Mouse (Mus musculus) embryonic facial prominence, embryonic 14.5 days (tissue): ENCODE data around the gene Bcl2l1. TPM values are rescaled to one million over a fixed set of nuclear protein-coding genes. Genes with fewer than 3 reads are reported as not detected.

Experiments
- ATAC-seq: fragments of 200-750 bp; cut with Nextera tagmentation; 2 replicates; pipeline ENCODE4 v1.8.0; 2017; ENCODE audit warnings: low read depth, moderate number of reproducible peaks, moderate TSS enrichment
- DNase-seq: peaks from one replicate; pipeline ENCODE4 v3.0.0-alpha.2; 2015; ENCODE audit warnings: low spot score
- H3K27ac ChIP-seq: fragments of 300-500 bp; sonication (generic); replicated peaks from 2 replicates; pipeline ENCODE4 v1.5.1; 2014; ENCODE audit warnings: low read depth, mild to moderate bottlenecking, low read length, moderate library complexity
- H3K27me3 ChIP-seq: fragments of 300-500 bp; sonication (generic); replicated peaks from 2 replicates; pipeline ENCODE4 v1.6.1; 2014; ENCODE audit warnings: low read length; ENCODE audit not compliant: control insufficient read depth, insufficient read depth
- H3K36me3 ChIP-seq: fragments of 300-500 bp; sonication (generic); 2 replicates; pipeline ENCODE4 v1.6.1; 2014; ENCODE audit warnings: low read length, mixed read lengths; ENCODE audit not compliant: control insufficient read depth, insufficient read depth
- H3K4me1 ChIP-seq: fragments of 300-500 bp; sonication (generic); 2 replicates; pipeline ENCODE4 v1.6.1; 2014; ENCODE audit warnings: antibody characterized with exemption, low read length; ENCODE audit not compliant: control insufficient read depth, insufficient read depth
- H3K4me2 ChIP-seq: fragments of 300-500 bp; sonication (generic); 2 replicates; pipeline ENCODE4 v1.6.1; 2014; ENCODE audit warnings: low read depth, mild to moderate bottlenecking, low read length, moderate library complexity, mixed read lengths
- H3K4me3 ChIP-seq: fragments of 300-500 bp; sonication (generic); 2 replicates; pipeline ENCODE4 v1.5.1; 2014; ENCODE audit warnings: low read depth, mild to moderate bottlenecking, low read length
- H3K9ac ChIP-seq: fragments of 300-500 bp; sonication (generic); 2 replicates; pipeline ENCODE4 v1.6.1; 2014; ENCODE audit warnings: low read depth, mild to moderate bottlenecking, low read length, moderate library complexity, mixed read lengths
- H3K9me3 ChIP-seq: fragments of 300-500 bp; sonication (generic); 2 replicates; pipeline ENCODE4 v1.6.1; 2016; ENCODE audit warnings: low read length; ENCODE audit not compliant: control insufficient read depth
- WGBS: fragments of 180-500 bp; shearing (Covaris S2); extraction: QIAGEN DNeasy Blood & Tissue Kit; methylation state at CpG from one replicate; pipeline ENCODE4 v1.1.7; 2014; 5-methylcytosine and 5-hydroxymethylcytosine counted together
- polyA plus RNA-seq: library from polyadenylated mRNA; unstranded; fragments of >200 nt; fragmentation: Nextera tagmentation; extraction: Ambion mirVana; gene quantifications from 2 replicates; pipeline ENCODE4 v1.2.1, GENCODE M21; 2014

Gene Bcl2l1
- polyA plus RNA-seq, 1 experiment from 2014 or later = 77.3 TPM

GRCm38 (mm10) chr2:152753944-152754711 lies 77.4 kb downstream of the Bcl2l1 start, which contains the start of gene Cox4i2:
TSS of gene Cox4i2 (plus strand) at chr2:152754173.
- peak; percentile 64 for ATAC-seq
- Histone ChIP-seq H3K36me3 (no peaks in the 10 kb centered on the region), H3K27ac (no peak within 1 kb of the TSS), H3K9ac (peak within 1 kb of the TSS; percentile 51), H3K27me3 (no peaks in the 10 kb centered on the region), H3K4me2 (peak within 1 kb of the TSS; percentile 57), H3K4me3 (peak within 1 kb of the TSS; percentile 31), H3K9me3 (no peaks in the 10 kb centered on the region), H3K4me1 (peaks cover 14% of the 10 kb centered on the region; the same call in 1 of the 2 replicates)
- DNase-seq = peak; percentile 52
- 2% methylated on average over 25 of the region's 30 CpGs for WGBS

- Histone ChIP-seq H3K27ac (peak overlapping the region; percentile 83), H3K27me3 (no peaks in the 10 kb centered on the region), H3K4me3 (no peak overlapping the region), H3K9me3 (no peaks in the 10 kb centered on the region), H3K4me2 (peak overlapping the region; percentile 27), H3K4me1 (peaks cover 34% of the 10 kb centered on the region), H3K36me3 (peaks cover 5% of the 10 kb centered on the region; the same call in 1 of the 2 replicates), H3K9ac (no peak overlapping the region)
- WGBS = 23% methylated on average over 10 of the region's 10 CpGs
- DNase-seq = peak; percentile 73
- ATAC-seq = no peak; the same call in 1 of the 2 replicates
These were observed 89.1 kb downstream of the Bcl2l1 start for GRCm38 (mm10) chr2:152742435-152742834.

DNA sequence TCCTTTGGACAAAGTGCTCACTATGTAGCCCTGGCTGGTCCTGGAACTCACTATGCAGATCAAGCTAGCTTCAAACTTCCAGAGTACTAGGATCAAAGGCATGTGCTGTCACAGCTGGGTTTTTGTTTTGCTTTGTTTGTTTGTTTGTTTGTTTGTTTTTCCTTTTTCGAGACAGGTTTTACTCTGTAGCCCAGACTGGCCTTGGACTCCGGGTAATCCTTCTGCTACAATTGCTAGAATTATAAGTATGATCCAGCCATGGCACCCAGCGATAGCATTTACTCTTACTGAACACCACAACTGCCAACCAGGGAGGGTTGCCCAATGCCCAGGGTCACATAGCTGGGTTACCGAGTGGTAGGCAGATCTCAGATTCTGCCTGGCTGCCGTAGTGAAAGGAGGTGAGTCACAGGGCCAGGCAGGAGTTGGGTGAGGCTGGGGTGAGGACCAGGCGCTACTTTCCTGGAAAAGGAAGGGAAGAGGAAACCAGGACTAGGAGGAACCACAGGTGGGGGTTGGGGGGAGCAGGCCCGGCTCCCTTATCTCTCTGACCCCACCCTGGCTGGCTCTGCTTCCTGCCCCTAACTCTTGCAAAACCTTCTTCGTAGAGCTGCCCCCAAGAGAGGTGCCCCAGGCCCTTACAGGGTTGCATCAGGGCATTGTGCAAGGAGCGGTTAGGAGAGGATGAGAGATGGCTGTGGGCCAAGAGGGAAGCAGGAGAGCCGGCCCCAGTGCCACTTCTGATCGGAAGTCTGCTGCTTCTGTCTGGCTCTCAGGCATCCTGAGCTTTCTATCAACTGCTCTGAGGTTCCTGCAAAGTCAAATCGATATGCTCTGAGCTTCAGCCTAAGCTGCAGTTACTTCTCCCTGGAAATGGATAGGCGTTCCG lies 90.1 kb downstream of the Bcl2l1 start:
- Histone ChIP-seq H3K9ac (0 out of 2 replicates have a peak overlapping the region, but pooled peaks have one; percentile 0), H3K4me2 (peak overlapping the region; percentile 27), H3K4me1 (peaks cover 34% of the 10 kb centered on the region), H3K27me3 (no peaks in the 10 kb centered on the region), H3K27ac (peak overlapping the region; percentile 83), H3K9me3 (no peaks in the 10 kb centered on the region), H3K4me3 (no peak overlapping the region), H3K36me3 (peaks cover 5% of the 10 kb centered on the region; the same call in 1 of the 2 replicates)
- WGBS = 27% methylated on average over 14 of the region's 14 CpGs
- peak; percentile 93 for DNase-seq
- peak; percentile 26 for ATAC-seq

GRCm38 (mm10) chr2:152740490-152740889 lies 91.0 kb downstream of the Bcl2l1 start:
- Histone ChIP-seq H3K36me3 (peaks cover 5% of the 10 kb centered on the region; the same call in 1 of the 2 replicates), H3K4me1 (peaks cover 39% of the 10 kb centered on the region), H3K9ac (0 out of 2 replicates have a peak overlapping the region, but pooled peaks have one; percentile 95), H3K4me2 (no peak overlapping the region), H3K27ac (peak overlapping the region; percentile 92), H3K9me3 (no peaks in the 10 kb centered on the region), H3K27me3 (no peaks in the 10 kb centered on the region), H3K4me3 (no peak overlapping the region)
- DNase-seq (no peak), ATAC-seq (no peak)
- 58% methylated on average over 5 of the region's 5 CpGs for WGBS

- no peaks in the 10 kb centered on the region for H3K9me3 ChIP-seq
- WGBS = 12% methylated on average over 3 of the region's 3 CpGs
- H3K4me1 ChIP-seq = peaks cover 41% of the 10 kb centered on the region
- peak overlapping the region; percentile 95; the same call in 1 of the 2 replicates for H3K9ac ChIP-seq
- H3K27me3 ChIP-seq = no peaks in the 10 kb centered on the region
- peak overlapping the region; percentile 80 for H3K4me2 ChIP-seq
- peak overlapping the region; percentile 92 for H3K27ac ChIP-seq
- peaks cover 5% of the 10 kb centered on the region; the same call in 1 of the 2 replicates for H3K36me3 ChIP-seq
- ATAC-seq (no peak; the same call in 1 of the 2 replicates), DNase-seq (peak; percentile 78)
- H3K4me3 ChIP-seq = peak overlapping the region; percentile 83; the same call in 1 of the 2 replicates
These were observed 91.7 kb downstream of the Bcl2l1 start for GRCm38 (mm10) chr2:152739842-152740260.

DNA sequence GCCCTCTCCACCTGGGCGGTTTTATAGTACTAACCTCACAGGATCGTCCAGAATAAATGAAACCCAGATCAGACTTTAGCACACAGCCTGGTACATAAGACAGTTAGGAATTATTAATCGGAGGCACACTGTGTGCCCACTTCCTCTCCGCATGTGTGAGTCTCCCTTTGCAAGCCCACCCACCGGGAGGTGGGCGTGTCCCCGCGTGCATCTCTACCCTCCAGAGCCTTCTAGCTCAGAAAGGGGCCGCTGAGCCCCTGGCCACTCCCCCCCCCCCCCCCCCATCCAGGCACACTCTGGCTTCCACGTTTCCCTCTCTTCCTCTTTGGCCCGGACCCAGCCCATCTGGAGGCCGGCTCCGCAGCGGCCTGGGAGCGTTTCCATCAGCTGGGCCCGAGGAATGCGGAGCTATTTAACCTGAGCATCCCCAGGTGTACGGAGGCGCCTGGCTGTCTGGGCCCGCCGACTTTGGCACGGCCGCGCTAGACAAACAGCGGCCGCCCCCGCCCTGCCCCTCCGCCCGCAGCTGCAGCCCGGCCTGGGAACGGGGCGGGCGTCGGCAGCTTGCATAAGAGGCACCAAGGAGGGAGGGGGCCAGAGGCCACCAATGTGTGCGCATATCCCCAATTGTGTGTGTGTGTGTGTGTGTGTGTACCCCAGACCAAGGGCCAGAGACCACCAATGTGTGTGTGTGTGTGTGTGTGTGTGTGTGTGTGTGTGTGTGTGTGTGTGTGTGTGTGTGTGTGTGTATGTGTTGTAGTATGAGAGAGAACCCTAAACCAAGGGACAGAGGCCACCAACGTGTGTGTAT lies 92.3 kb downstream of the Bcl2l1 start:
- under 1% methylated on average over 15 of the region's 36 CpGs for WGBS
- Histone ChIP-seq H3K9me3 (no peaks in the 10 kb centered on the region), H3K4me3 (peak overlapping the region; percentile 83), H3K4me2 (peak overlapping the region; percentile 80), H3K4me1 (peaks cover 47% of the 10 kb centered on the region), H3K36me3 (peaks cover 5% of the 10 kb centered on the region; the same call in 1 of the 2 replicates), H3K9ac (peak overlapping the region; percentile 95), H3K27me3 (no peaks in the 10 kb centered on the region), H3K27ac (peak overlapping the region; percentile 92)
- ATAC-seq (peak; percentile 80), DNase-seq (peak; percentile 97)

DNA sequence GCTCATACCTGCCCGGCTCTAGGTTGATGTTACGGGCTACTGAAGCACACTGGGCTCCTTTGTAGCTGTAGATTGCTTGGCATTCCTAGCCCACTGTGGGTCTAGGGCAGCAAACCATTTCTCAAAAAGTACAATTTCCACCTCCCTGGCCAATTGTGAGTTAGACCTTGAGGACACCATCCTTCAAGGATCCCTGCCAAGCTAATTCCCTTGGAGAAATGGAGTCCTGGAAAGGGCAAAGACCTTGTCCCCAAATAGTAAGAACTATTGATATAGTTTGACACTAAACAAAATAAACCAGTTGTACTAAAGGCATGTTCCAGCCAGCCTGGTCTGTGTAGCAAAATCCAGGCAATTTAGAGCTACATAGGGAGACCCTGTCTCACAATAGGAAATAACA lies 93.2 kb downstream of the Bcl2l1 start:
- peaks cover 49% of the 10 kb centered on the region for H3K4me1 ChIP-seq
- H3K27me3 ChIP-seq = no peaks in the 10 kb centered on the region
- WGBS = 33% methylated on average over 2 of the region's 2 CpGs

More for the DNA sequence above, 93.2 kb downstream of the Bcl2l1 start:
- Histone ChIP-seq H3K27ac (peak overlapping the region; percentile 92), H3K9me3 (no peaks in the 10 kb centered on the region), H3K4me2 (peak overlapping the region; percentile 80), H3K36me3 (peaks cover 5% of the 10 kb centered on the region; the same call in 1 of the 2 replicates), H3K9ac (peak overlapping the region; percentile 95), H3K4me3 (peak overlapping the region; percentile 83)
- no peak for DNase-seq
- no peak for ATAC-seq
